Mouse (Mus musculus) MEL (cell line): ENCODE measurements around the gene Gm3409.

ENCODE experiments used
- CTCF ChIP-seq, 3 experiments: IDR thresholded peaks in 2 of 3; conservative IDR thresholded peaks in 1 of 3; 2 replicates each; pipeline ENCODE4 v1.5.1; 2011 to 2012; ENCODE audit warnings: low read length in 3 of 3, low read depth in 2 of 3, mild to moderate bottlenecking in 2 of 3, improper control_type of control experiment in 1 of 3, inconsistent platforms in 1 of 3, mixed read lengths in 1 of 3, moderate library complexity in 1 of 3; ENCODE audit not compliant: control insufficient read depth in 1 of 3, insufficient read depth in 1 of 3, poor library complexity in 1 of 3, severe bottlenecking in 1 of 3
- E2F4 ChIP-seq: IDR thresholded peaks from 2 replicates; pipeline ENCODE4 v1.6.1; 2011; ENCODE audit warnings: low read depth, low read length, improper control_type of control experiment, borderline replicate concordance
- MYC ChIP-seq: IDR thresholded peaks from 2 replicates; pipeline ENCODE4 v1.6.1; 2011; ENCODE audit warnings: low read depth, mild to moderate bottlenecking, low read length, improper control_type of control experiment, moderate library complexity

DNA sequence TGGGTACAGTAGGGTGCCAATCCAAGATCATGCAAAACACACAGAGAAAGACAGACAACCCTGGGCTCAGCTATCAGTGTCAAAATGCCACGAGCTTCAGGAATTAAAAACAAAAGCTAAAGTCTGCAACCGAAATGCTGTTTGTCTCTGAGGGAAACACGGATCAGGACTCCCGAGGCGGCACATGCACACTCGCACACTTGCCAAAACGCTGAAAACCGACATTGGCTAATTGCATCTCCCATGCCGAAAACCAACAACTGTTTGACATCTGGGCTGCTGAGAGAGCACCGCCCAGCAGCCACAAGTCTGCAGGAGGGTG, 46.7 kb downstream of the Gm3409 start:
- TF ChIP-seq CTCF (IDR thresholded peaks at IDR 0.05 in 2 of 3, conservative IDR thresholded peaks at IDR 0.05 in 1 of 3; ENCODE audit: control insufficient read depth in 1 of 3, insufficient read depth in 1 of 3, low read depth in 2 of 3, low read length in 3 of 3, poor library complexity in 1 of 3, severe bottlenecking in 1 of 3) (no peak), E2F4 (no peak), MYC (no peak)
